Mouse (Mus musculus) intestine, embryonic 14.5 days (tissue): ENCODE measurements around the gene Adgb. TPM values are rescaled to one million over a fixed set of nuclear protein-coding genes. Genes with fewer than 3 reads are reported as not detected.
A peak's percentile ranks its signal among the peaks of the same experiment; 100 is the strongest.
"Not testable (repeated sequence)": the region's sequence is repeated elsewhere in the genome, so short reads cannot be mapped to it uniquely, and the experiment has no call there.

Source experiments
- ATAC-seq: fragments of 200-750 bp; cut with Nextera tagmentation; replicated peaks from 2 replicates; pipeline ENCODE4 v1.8.0; 2017; ENCODE audit warnings: low read depth, moderate number of reproducible peaks, moderate TSS enrichment, moderate library complexity; ENCODE audit not compliant: low FRiP score, low TSS enrichment
- DNase-seq: peaks from one replicate; pipeline ENCODE4 v3.0.0-alpha.2; 2018; ENCODE audit warnings: low spot score
- H3K27ac ChIP-seq: fragments of 300-500 bp; sonication (generic); 2 replicates; pipeline ENCODE4 v1.5.1; 2014; ENCODE audit warnings: low read depth, mild to moderate bottlenecking, control low read depth
- H3K27me3 ChIP-seq: fragments of 300-500 bp; sonication (generic); replicated peaks from 2 replicates; pipeline ENCODE4 v1.6.1; 2014; ENCODE audit warnings: low read length, control low read depth; ENCODE audit not compliant: control insufficient read depth, insufficient read depth
- H3K36me3 ChIP-seq: fragments of 300-500 bp; sonication (generic); 2 replicates; pipeline ENCODE4 v1.6.1; 2014; ENCODE audit warnings: low read length, control low read depth; ENCODE audit not compliant: control insufficient read depth, insufficient read depth
- H3K4me1 ChIP-seq: fragments of 300-500 bp; sonication (generic); replicated peaks from 2 replicates; pipeline ENCODE4 v1.6.1; 2014; ENCODE audit warnings: low read length, control low read depth, mixed read lengths; ENCODE audit not compliant: control insufficient read depth, insufficient read depth
- H3K4me2 ChIP-seq: fragments of 300-500 bp; sonication (generic); 2 replicates; pipeline ENCODE4 v1.6.1; 2014; ENCODE audit warnings: low read length
- H3K4me3 ChIP-seq: fragments of 300-500 bp; sonication (generic); 2 replicates; pipeline ENCODE4 v1.5.1; 2014; ENCODE audit warnings: low read depth, low read length, control low read depth, mixed read lengths
- H3K9ac ChIP-seq: fragments of 300-500 bp; sonication (generic); 2 replicates; pipeline ENCODE4 v1.6.1; 2014; ENCODE audit warnings: mild to moderate bottlenecking, low read length
- H3K9me3 ChIP-seq: fragments of 300-500 bp; sonication (generic); 2 replicates; pipeline ENCODE4 v1.6.1; 2016; ENCODE audit warnings: low read length, control low read depth; ENCODE audit not compliant: control insufficient read depth
- WGBS: fragments of 180-500 bp; shearing (Covaris S2); extraction: QIAGEN DNeasy Blood & Tissue Kit; methylation state at CpG from one replicate; pipeline ENCODE4 v1.1.7; 2014; 5-methylcytosine and 5-hydroxymethylcytosine counted together
- polyA plus RNA-seq: library from polyadenylated mRNA; unstranded; fragments of >200 nt; fragmentation: Nextera tagmentation; extraction: Ambion mirVana; gene quantifications from 2 replicates; pipeline ENCODE4 v1.2.1, GENCODE M21; 2014

Adgb gene
- polyA plus RNA-seq = 0.03 and 0.18 TPM in 2 replicates

GRCm38 (mm10) chr10:10471961-10472610 lies at the start of gene Adgb:
Gene Adgb, minus strand, starts transcription at chr10:10472326.
- H3K36me3 ChIP-seq = no peaks in the 10 kb centered on the region
- DNase-seq (peak; percentile 80), ATAC-seq (peak; percentile 80; the same call in 1 of the 2 replicates)
- WGBS = 5% methylated on average over 22 of the region's 22 CpGs
- H3K4me2 ChIP-seq = peak within 1 kb of the TSS; percentile 50
- peaks cover 8% of the 10 kb centered on the region; the same call in 1 of the 2 replicates for H3K4me1 ChIP-seq
- H3K4me3 ChIP-seq = peak within 1 kb of the TSS; percentile 26
- H3K9me3 ChIP-seq = no peaks in the 10 kb centered on the region
- H3K9ac ChIP-seq = peak within 1 kb of the TSS; percentile 11; the same call in 1 of the 2 replicates
- peak within 1 kb of the TSS; percentile 22; the same call in 1 of the 2 replicates for H3K27ac ChIP-seq
- H3K27me3 ChIP-seq = no peaks in the 10 kb centered on the region

GRCm38 (mm10) chr10:10480139-10480538 lies 8.0 kb upstream of the Adgb start:
- no peak overlapping the region for H3K4me3 ChIP-seq
- no peaks in the 10 kb centered on the region for H3K9me3 ChIP-seq
- no peak overlapping the region for H3K27ac ChIP-seq
- H3K27me3 ChIP-seq = no peaks in the 10 kb centered on the region
- 50% methylated on average over 1 of the region's 1 CpGs for WGBS
- no peaks in the 10 kb centered on the region for H3K36me3 ChIP-seq
- DNase-seq = no peak
- ATAC-seq = no peak
- H3K9ac ChIP-seq = no peak overlapping the region
- no peaks in the 10 kb centered on the region for H3K4me1 ChIP-seq
- no peak overlapping the region for H3K4me2 ChIP-seq

- not testable (repeated sequence) for DNase-seq, H3K27me3 ChIP-seq, ATAC-seq, H3K27ac ChIP-seq, H3K9me3 ChIP-seq, H3K9ac ChIP-seq, H3K4me3 ChIP-seq, H3K4me1 ChIP-seq, H3K36me3 ChIP-seq, H3K4me2 ChIP-seq
- 52% methylated on average over 10 of the region's 10 CpGs for WGBS
Measured at GRCm38 (mm10) chr10:10477429-10477828, 5.3 kb upstream of the Adgb start.

GRCm38 (mm10) chr10:10476956-10477355 lies 4.8 kb upstream of the Adgb start:
- no peaks in the 10 kb centered on the region for H3K36me3 ChIP-seq
- peaks cover 8% of the 10 kb centered on the region; the same call in 1 of the 2 replicates for H3K4me1 ChIP-seq
- no peak overlapping the region for H3K27ac ChIP-seq
- no peak overlapping the region for H3K4me3 ChIP-seq
- DNase-seq (no peak), ATAC-seq (no peak)
- 64% methylated on average over 5 of the region's 5 CpGs for WGBS
- H3K27me3 ChIP-seq = no peaks in the 10 kb centered on the region
- H3K4me2 ChIP-seq = no peak overlapping the region
- H3K9ac ChIP-seq = no peak overlapping the region
- H3K9me3 ChIP-seq = no peaks in the 10 kb centered on the region

GRCm38 (mm10) chr10:10476549-10476948 lies 4.4 kb upstream of the Adgb start:
- Histone ChIP-seq H3K27me3 (no peaks in the 10 kb centered on the region), H3K4me2 (no peak overlapping the region), H3K9me3 (no peaks in the 10 kb centered on the region), H3K27ac (no peak overlapping the region), H3K9ac (no peak overlapping the region), H3K4me3 (no peak overlapping the region), H3K4me1 (peaks cover 8% of the 10 kb centered on the region; the same call in 1 of the 2 replicates), H3K36me3 (no peaks in the 10 kb centered on the region)
- 78% methylated on average over 2 of the region's 2 CpGs for WGBS
- no peak for ATAC-seq
- DNase-seq = no peak

- H3K4me3 ChIP-seq = no peak overlapping the region
- peaks cover 8% of the 10 kb centered on the region; the same call in 1 of the 2 replicates for H3K4me1 ChIP-seq
- H3K27me3 ChIP-seq = no peaks in the 10 kb centered on the region
- ATAC-seq (peak; percentile 63), DNase-seq (no peak)
- no peaks in the 10 kb centered on the region for H3K36me3 ChIP-seq
- no peak overlapping the region for H3K27ac ChIP-seq
- no peak overlapping the region for H3K9ac ChIP-seq
- H3K4me2 ChIP-seq = no peak overlapping the region
- no peaks in the 10 kb centered on the region for H3K9me3 ChIP-seq
- 25% methylated on average over 6 of the region's 6 CpGs for WGBS
Measured at GRCm38 (mm10) chr10:10468699-10469547, 3.2 kb downstream of the Adgb start.

GRCm38 (mm10) chr10:10460113-10460512 lies 12.0 kb downstream of the Adgb start:
- ATAC-seq = no peak
- no peak overlapping the region for H3K4me3 ChIP-seq
- WGBS = 67% methylated on average over 2 of the region's 2 CpGs

GRCm38 (mm10) chr10:10456991-10457390 lies 15.1 kb downstream of the Adgb start:
- Histone ChIP-seq H3K4me1 (no peaks in the 10 kb centered on the region), H3K27ac (no peak overlapping the region), H3K9ac (no peak overlapping the region), H3K27me3 (no peaks in the 10 kb centered on the region), H3K9me3 (no peaks in the 10 kb centered on the region), H3K4me3 (no peak overlapping the region), H3K36me3 (no peaks in the 10 kb centered on the region), H3K4me2 (no peak overlapping the region)
- 81% methylated on average over 5 of the region's 5 CpGs for WGBS
- DNase-seq = no peak
- ATAC-seq = no peak

More at GRCm38 (mm10) chr10:10460113-10460512, 12.0 kb downstream of the Adgb start:
- Histone ChIP-seq H3K27me3 (no peaks in the 10 kb centered on the region), H3K9ac (no peak overlapping the region), H3K27ac (no peak overlapping the region), H3K36me3 (no peaks in the 10 kb centered on the region), H3K4me2 (no peak overlapping the region), H3K9me3 (no peaks in the 10 kb centered on the region), H3K4me1 (no peaks in the 10 kb centered on the region)
- DNase-seq = no peak
